Mouse (Mus musculus): ENCODE results near the gene Btg4. TPM values are rescaled to one million over a fixed set of nuclear protein-coding genes. Genes with fewer than 3 reads are reported as not detected.

Btg4 gene
- total and polyA plus RNA-seq, 3 experiments: not detected

DNA sequence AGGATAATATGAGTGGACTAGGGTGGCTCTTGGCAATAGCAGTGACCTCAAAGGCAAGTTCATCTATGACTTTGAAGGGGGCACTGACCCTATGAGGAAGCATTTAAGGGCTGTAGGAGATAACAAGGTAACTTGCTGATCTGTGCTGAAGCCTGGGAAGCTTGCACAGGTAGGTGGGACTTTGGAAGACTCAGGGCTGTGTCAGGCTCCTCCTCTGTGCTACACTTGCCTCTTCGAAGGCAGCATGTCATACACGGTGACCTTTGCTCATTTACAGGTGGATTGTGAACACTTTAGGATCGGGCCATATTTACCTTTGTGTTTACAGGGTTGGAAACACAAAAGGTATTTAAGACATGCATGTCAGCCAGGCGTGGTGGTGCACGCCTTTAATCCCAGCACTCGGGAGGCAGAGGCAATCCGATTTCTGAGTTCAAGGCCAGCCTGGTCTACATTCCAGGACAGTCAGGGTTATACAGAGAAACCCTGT lies 19.2 kb upstream of the Btg4 start:
- dilution Hi-C loops (cut with MboI; ENCODE audit: extremely low pct_ligation_motif_present, extremely low pct_unique_long_range_greater_than_20kb, low sequenced_read_pairs) (no loop called here), in situ Hi-C loops (cut with MboI; ENCODE audit: low pct_ligation_motif_present, low pct_unique_long_range_greater_than_20kb, low sequenced_read_pairs) (no loop called here)
- no peak overlapping the region for H3K4me3 ChIP-seq (replicated peaks in 1 of 3; ENCODE audit: low read depth in 2 of 3, low read length in 2 of 3, poor library complexity in 1 of 3)
- peaks cover 2 to 4% of the 10 kb centered on the region in 2 experiments; a peak in 1 of 4 replicates for H3K4me1 ChIP-seq (ENCODE audit: control insufficient read depth in 1 of 2, insufficient read depth in 2 of 2)
- no peak overlapping the region for H3K27ac ChIP-seq (ENCODE audit: insufficient read depth, low read depth)
- H3K27me3 ChIP-seq (replicated peaks): no peaks in the 10 kb centered on the region
- no peaks in the 10 kb centered on the region for H3K79me2 ChIP-seq (replicated peaks; ENCODE audit: control insufficient read depth, extremely low read depth, insufficient read depth, poor library complexity, severe bottlenecking)
- no peak overlapping the region for H3K4me2 ChIP-seq (ENCODE audit: insufficient read depth, low read depth, poor library complexity, severe bottlenecking)
- no peak overlapping the region for H3K9ac ChIP-seq (ENCODE audit: insufficient read depth, low read depth)
- H3K36me3 ChIP-seq (replicated peaks in 1 of 2; ENCODE audit: control insufficient read depth in 1 of 2, insufficient read depth in 1 of 2, low read length in 1 of 2): no peaks in the 10 kb centered on the region
- DNase-seq (ENCODE audit: extremely low read depth): no peak
- H3K9me3 ChIP-seq (replicated peaks; ENCODE audit: low read length): no peaks in the 10 kb centered on the region
- TF ChIP-seq ZNF384 (IDR thresholded peaks at IDR 0.05; ENCODE audit: low read depth, low read length) (peak; percentile 25; the same call in 1 of the 2 replicates), CHD2 (IDR thresholded peaks at IDR 0.05; ENCODE audit: low read length) (no peak)

DNA sequence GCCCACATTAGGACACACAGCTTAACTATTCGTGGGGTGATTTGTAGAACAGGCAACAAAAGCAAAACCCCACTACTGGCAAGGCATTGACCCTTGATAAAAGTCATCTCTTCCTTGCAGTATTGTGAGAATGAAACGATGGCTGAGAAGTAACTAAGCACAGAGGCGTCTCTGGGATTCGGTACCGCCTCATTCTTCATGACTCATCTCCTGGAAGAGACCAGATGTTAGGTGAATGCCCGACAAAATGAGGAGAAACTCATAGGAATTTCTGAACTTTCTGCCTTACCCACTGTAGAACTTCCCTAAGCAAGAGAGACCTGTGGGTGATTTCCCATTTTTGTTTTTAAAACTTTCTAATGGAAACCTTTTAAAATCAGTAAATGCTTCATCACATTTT lies 18.6 kb upstream of the Btg4 start:
- no peaks in the 10 kb centered on the region for H3K9me3 ChIP-seq (replicated peaks; ENCODE audit: low read length)
- peaks cover 2 to 4% of the 10 kb centered on the region in 2 experiments; a peak in 1 of 4 replicates for H3K4me1 ChIP-seq (ENCODE audit: control insufficient read depth in 1 of 2, insufficient read depth in 2 of 2)
- H3K4me3 ChIP-seq (replicated peaks in 1 of 3; ENCODE audit: low read depth in 2 of 3, low read length in 2 of 3, poor library complexity in 1 of 3): no peak overlapping the region
- H3K36me3 ChIP-seq (replicated peaks in 1 of 2; ENCODE audit: control insufficient read depth in 1 of 2, insufficient read depth in 1 of 2, low read length in 1 of 2): no peaks in the 10 kb centered on the region
- no peak overlapping the region for H3K9ac ChIP-seq (ENCODE audit: insufficient read depth, low read depth)
- TF ChIP-seq POLR2AphosphoS2 (IDR thresholded peaks at IDR 0.05; ENCODE audit: low read depth, low read length): no peak
- no peak for TF ChIP-seq ZC3H11A (IDR thresholded peaks at IDR 0.05; ENCODE audit: low read depth, low read length)
- TF ChIP-seq MYC (IDR thresholded peaks at IDR 0.05; ENCODE audit: low read depth, low read length): no peak
- no peak for TF ChIP-seq SMC3 (IDR thresholded peaks at IDR 0.05; ENCODE audit: low read depth, low read length)
- TF ChIP-seq GABPA (IDR thresholded peaks at IDR 0.05; ENCODE audit: insufficient replicate concordance, low read depth, low read length): no peak
- TF ChIP-seq USF2 (conservative IDR thresholded peaks at IDR 0.05; ENCODE audit: low read depth, low read length): no peak
- no peak for TF ChIP-seq SIN3A (IDR thresholded peaks at IDR 0.05; ENCODE audit: low read length)
- no peak for TF ChIP-seq KAT2A (IDR thresholded peaks at IDR 0.05; ENCODE audit: insufficient replicate concordance, low read length)
- no peak for TF ChIP-seq ZKSCAN1 (IDR thresholded peaks at IDR 0.05; ENCODE audit: borderline replicate concordance, low read depth, low read length)
- H3K4me2 ChIP-seq (ENCODE audit: insufficient read depth, low read depth, poor library complexity, severe bottlenecking): no peak overlapping the region
- H3K27ac ChIP-seq (ENCODE audit: insufficient read depth, low read depth): no peak overlapping the region
- no peaks in the 10 kb centered on the region for H3K79me2 ChIP-seq (replicated peaks; ENCODE audit: control insufficient read depth, extremely low read depth, insufficient read depth, poor library complexity, severe bottlenecking)
- in situ Hi-C loops (cut with MboI; ENCODE audit: low pct_ligation_motif_present, low pct_unique_long_range_greater_than_20kb, low sequenced_read_pairs) (no loop called here), dilution Hi-C loops (cut with MboI; ENCODE audit: extremely low pct_ligation_motif_present, extremely low pct_unique_long_range_greater_than_20kb, low sequenced_read_pairs) (no loop called here)
- no peak for DNase-seq (ENCODE audit: extremely low read depth)
- no peaks in the 10 kb centered on the region for H3K27me3 ChIP-seq (replicated peaks)

DNA sequence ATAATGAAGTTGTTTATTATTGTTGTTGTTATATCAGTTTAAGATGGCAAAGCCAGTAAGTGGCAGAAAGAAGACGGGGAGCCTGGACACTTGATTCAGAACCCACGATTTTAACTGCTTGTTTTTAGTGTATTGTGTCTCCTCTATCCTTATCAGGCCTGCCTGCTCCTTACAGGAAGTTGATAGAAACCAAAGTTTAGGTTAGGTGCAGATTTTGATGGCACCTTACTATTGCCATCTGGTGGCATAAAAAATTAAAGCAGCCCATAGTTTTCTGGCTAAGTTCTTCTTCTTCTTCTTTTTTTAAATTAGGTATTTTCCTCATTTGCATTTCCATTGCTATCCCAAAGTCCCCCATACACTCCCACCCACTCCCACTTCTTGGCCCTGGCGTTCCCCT lies 8.5 kb upstream of the Btg4 start:
- TF ChIP-seq SIN3A (IDR thresholded peaks at IDR 0.05; ENCODE audit: low read length): peak; percentile 41; the same call in 1 of the 2 replicates
- peak; percentile 56 for TF ChIP-seq ELF1 (IDR thresholded peaks at IDR 0.05; ENCODE audit: low read depth, low read length)
- TF ChIP-seq JUN (IDR thresholded peaks at IDR 0.05; ENCODE audit: insufficient read depth, low read depth, low read length): no peak
- peak; percentile 4 to 80; a peak in 3 of 4 replicates for TF ChIP-seq CTCF (conservative IDR thresholded peaks at IDR 0.05 in 1 of 2, IDR thresholded peaks at IDR 0.05 in 1 of 2; ENCODE audit: low read depth in 2 of 2, low read length in 2 of 2)
- TF ChIP-seq MAX (IDR thresholded peaks at IDR 0.05; ENCODE audit: low read length): no peak
- TF ChIP-seq RAD21 (IDR thresholded peaks at IDR 0.05; ENCODE audit: low read depth, low read length): peak; percentile 84
- peak; percentile 84 for TF ChIP-seq SMC3 (IDR thresholded peaks at IDR 0.05; ENCODE audit: low read depth, low read length)
- no peak overlapping the region for H3K4me3 ChIP-seq (replicated peaks in 1 of 3; ENCODE audit: low read depth in 2 of 3, low read length in 2 of 3, poor library complexity in 1 of 3)
- H3K79me2 ChIP-seq (replicated peaks; ENCODE audit: control insufficient read depth, extremely low read depth, insufficient read depth, poor library complexity, severe bottlenecking): no peaks in the 10 kb centered on the region
- H3K9me3 ChIP-seq (replicated peaks; ENCODE audit: low read length): no peaks in the 10 kb centered on the region
- peak; percentile 53 for DNase-seq (ENCODE audit: extremely low read depth)
- H3K4me1 ChIP-seq (ENCODE audit: control insufficient read depth in 1 of 2, insufficient read depth in 2 of 2): peaks cover 0 to 5% of the 10 kb centered on the region in 2 experiments; a peak in 2 of 4 replicates
- H3K4me2 ChIP-seq (ENCODE audit: insufficient read depth, low read depth, poor library complexity, severe bottlenecking): 0 out of 2 replicates have a peak overlapping the region, but pooled peaks have one; percentile 36
- H3K27me3 ChIP-seq (replicated peaks): no peaks in the 10 kb centered on the region
- H3K36me3 ChIP-seq (replicated peaks in 1 of 2; ENCODE audit: control insufficient read depth in 1 of 2, insufficient read depth in 1 of 2, low read length in 1 of 2): no peaks in the 10 kb centered on the region
- in situ Hi-C loops (cut with MboI; ENCODE audit: low pct_ligation_motif_present, low pct_unique_long_range_greater_than_20kb, low sequenced_read_pairs): no loop called here
- no peak overlapping the region for H3K27ac ChIP-seq (ENCODE audit: insufficient read depth, low read depth)
- dilution Hi-C loops (cut with MboI; ENCODE audit: extremely low pct_ligation_motif_present, extremely low pct_unique_long_range_greater_than_20kb, low sequenced_read_pairs): no loop called here
- H3K9ac ChIP-seq (ENCODE audit: insufficient read depth, low read depth): no peak overlapping the region

Measured in CH12.LX (cell line).